Mouse (Mus musculus) megakaryocyte-erythroid progenitor cell, adult 5-6 weeks (primary cell): ENCODE results near the gene Itgav. TPM values are rescaled to one million over a fixed set of nuclear protein-coding genes. Genes with fewer than 3 reads are reported as not detected.
A peak's percentile ranks its signal among the peaks of the same experiment; 100 is the strongest.
"Not testable (repeated sequence)": the region's sequence is repeated elsewhere in the genome, so short reads cannot be mapped to it uniquely, and the experiment has no call there.

Experiments
- ATAC-seq: replicated peaks from 2 replicates; pipeline ENCODE4 v1.8.0; 2016; ENCODE audit warnings: mild to moderate bottlenecking, inconsistent platforms; ENCODE audit not compliant: severe bottlenecking, poor library complexity, low FRiP score, low TSS enrichment
- total RNA-seq, 2 experiments: library from RNA; stranded (forward) in 1 of 2; stranded (reverse) in 1 of 2; fragments of 200-1000, 215-1000 nt in 1 of 2; fragments of >200 nt in 1 of 2; fragmentation: Nextera tagmentation in 1 of 2; gene quantifications; 2 replicates each; pipeline ENCODE4 v1.2.3; 2014 to 2017

Itgav gene
- total RNA-seq, 2 experiments from 2014 or later = 8.1 to 42.0 TPM

GRCm38 (mm10) chr2:83705580-83706158, 18.5 kb upstream of the Itgav start:
- no peak for ATAC-seq

GRCm38 (mm10) chr2:83709896-83710524, 14.2 kb upstream of the Itgav start:
- no peak for ATAC-seq

- ATAC-seq = not testable (repeated sequence)
Measured at GRCm38 (mm10) chr2:83713281-83713680, 10.9 kb upstream of the Itgav start.

- no peak for ATAC-seq
Measured at GRCm38 (mm10) chr2:83713946-83714345, 10.3 kb upstream of the Itgav start.

GRCm38 (mm10) chr2:83714783-83715182, 9.4 kb upstream of the Itgav start:
- no peak for ATAC-seq

GRCm38 (mm10) chr2:83718341-83718740, 5.9 kb upstream of the Itgav start:
- no peak for ATAC-seq

GRCm38 (mm10) chr2:83721635-83722034, 2.6 kb upstream of the Itgav start:
- ATAC-seq = no peak

- no peak for ATAC-seq
Measured at GRCm38 (mm10) chr2:83722936-83723335, 1.3 kb upstream of the Itgav start.

- ATAC-seq = no peak
Measured at GRCm38 (mm10) chr2:83723346-83723745, 851 bp upstream of the Itgav start.

GRCm38 (mm10) chr2:83724827-83725730, 882 bp downstream of the Itgav start:
- ATAC-seq = peak; percentile 38

GRCm38 (mm10) chr2:83725796-83726195, 1.6 kb downstream of the Itgav start:
- no peak for ATAC-seq

- ATAC-seq = no peak
Measured at GRCm38 (mm10) chr2:83728238-83728682, 4.1 kb downstream of the Itgav start.

- ATAC-seq = no peak
Measured at GRCm38 (mm10) chr2:83729339-83729738, 5.1 kb downstream of the Itgav start.

- no peak for ATAC-seq
Measured at GRCm38 (mm10) chr2:83732896-83733295, 8.7 kb downstream of the Itgav start.

- ATAC-seq = peak; percentile 92
Measured at GRCm38 (mm10) chr2:83733981-83734393, 9.8 kb downstream of the Itgav start.

- ATAC-seq = no peak
Measured at GRCm38 (mm10) chr2:83735276-83735675, 11.1 kb downstream of the Itgav start.

- ATAC-seq = no peak
Measured at GRCm38 (mm10) chr2:83736836-83737235, 12.6 kb downstream of the Itgav start.

GRCm38 (mm10) chr2:83738586-83739251, 14.5 kb downstream of the Itgav start:
- ATAC-seq = no peak

GRCm38 (mm10) chr2:83739461-83740124, 15.4 kb downstream of the Itgav start:
- ATAC-seq = no peak
